Mouse (Mus musculus) cerebellum, postnatal 14 days (tissue): ENCODE results near the gene Rnf2.
"Not testable (repeated sequence)": the region's sequence is repeated elsewhere in the genome, so short reads cannot be mapped to it uniquely, and the experiment has no call there.

Experiments
- DNase-seq, 2 experiments: peaks; one replicate each; pipeline ENCODE4 v3.0.0; 2021; ENCODE audit warnings: mixed read lengths in 2 of 2

Rnf2 gene

DNA sequence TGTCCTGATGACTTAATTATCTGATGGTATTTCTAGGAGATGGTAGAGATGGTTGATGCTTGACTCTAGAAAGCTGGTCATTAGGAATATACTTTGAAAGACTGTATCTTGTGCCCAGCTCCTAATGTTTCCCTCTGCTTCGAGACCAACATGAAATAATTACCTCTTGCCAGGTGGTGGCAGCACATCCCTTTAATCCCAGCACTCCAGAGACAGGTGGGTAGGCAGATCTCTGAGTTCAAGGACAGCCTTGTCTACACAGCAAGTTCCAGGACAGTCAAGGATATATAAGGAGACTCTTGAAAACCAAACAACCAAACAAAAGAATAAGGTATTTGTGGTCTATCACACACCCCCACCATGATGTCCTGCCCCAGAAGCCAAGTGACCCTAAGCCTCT is 17.2 kb downstream of the Rnf2 start:
- DNase-seq, result peak; percentile 36 to 39

DNA sequence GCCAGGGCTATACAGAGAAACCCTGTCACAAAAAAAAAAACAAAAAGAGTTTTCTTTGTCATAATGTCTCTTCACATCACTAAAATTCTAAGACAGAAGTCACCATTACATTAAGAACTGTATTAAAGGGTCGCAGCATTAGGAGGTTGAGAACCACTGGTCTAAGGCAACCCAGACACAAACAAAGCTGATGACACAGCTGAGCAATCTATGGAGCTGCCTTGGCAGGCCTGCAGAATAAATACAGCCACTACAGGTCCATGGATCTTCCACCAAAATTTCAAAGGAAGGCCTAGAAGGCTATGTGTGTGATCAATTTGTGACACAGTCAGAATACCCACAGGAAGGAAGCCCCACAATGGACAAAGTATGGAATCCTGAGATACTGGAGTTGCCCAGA is 18.3 kb downstream of the Rnf2 start:
- no peak for DNase-seq

DNA sequence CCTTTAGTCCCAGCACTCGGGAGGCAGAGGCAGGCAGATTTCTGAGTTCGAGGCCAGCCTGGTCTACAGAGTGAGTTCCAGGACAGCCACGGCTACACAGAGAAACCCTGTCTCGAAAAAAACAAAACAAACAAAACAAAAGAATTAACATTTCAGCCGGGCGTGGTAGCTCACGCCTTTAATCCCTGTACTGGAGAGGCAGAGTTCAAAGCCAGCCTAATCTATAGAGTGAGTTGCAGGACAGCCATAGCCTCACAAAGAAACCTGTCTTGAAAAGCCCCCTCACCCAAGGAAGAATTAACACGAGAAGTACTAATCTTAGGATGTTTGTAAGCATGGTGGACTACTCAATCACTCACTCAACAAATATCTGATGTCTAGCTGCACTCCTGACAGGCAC is 28.4 kb downstream of the Rnf2 start:
- not testable (repeated sequence) for DNase-seq

DNA sequence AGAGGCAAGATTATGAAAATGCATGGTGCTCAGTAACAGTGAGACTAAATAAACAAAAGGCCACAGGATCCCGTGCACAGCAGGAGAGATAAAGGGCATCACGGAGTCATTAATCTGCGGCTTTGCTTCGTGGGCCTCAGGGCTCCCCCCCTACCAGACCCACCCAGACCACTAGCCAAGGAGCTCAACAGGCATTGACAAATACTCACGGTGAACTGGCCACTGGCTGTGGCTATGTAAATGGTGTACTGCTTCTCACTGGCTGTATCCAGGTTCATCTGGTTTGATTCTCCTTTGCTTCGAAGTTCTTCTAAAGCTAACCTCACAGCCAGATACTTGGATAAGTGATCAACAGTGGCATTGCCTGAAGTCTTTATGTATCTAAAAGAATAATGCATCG is 29.3 kb downstream of the Rnf2 start:
- no peak for DNase-seq

DNA sequence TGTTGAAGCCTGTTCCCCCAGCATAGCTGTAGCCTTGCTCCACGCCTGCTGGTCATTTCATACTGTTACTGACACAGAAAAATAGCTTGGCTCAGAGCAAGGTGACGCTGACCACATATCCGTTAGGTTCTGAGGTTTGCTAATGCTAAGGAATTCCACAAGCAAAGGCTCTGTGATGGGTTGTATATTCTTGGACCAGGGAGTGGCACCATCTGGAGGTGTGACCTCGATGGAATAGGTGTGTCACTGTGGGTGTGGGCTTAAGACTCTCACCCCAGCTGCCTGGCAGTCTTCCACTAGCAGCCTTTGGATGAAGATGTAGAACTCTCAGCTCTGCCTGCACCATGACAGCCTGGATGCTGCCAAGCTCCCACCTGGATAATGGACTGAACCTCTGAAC is 34.2 kb downstream of the Rnf2 start:
- DNase-seq, result peak; percentile 15 to 36

DNA sequence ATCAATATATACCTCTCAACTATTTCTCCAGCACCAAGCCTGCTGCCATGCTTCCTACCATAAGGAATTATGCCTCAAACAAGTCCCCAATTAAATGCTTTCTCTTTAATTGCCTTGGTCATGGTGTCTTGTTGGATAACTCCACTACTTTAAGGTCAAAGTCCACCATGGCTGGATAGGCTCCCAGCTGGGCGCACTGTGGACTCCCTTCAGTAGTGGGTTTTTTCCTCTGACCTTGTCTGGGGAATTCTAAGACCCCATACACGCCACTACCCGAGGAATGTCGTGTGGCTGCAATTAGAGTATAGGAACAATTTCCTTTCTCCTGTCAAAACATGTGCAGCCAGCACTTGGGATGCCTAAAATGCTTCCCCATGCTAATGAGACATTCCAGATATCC is 35.8 kb downstream of the Rnf2 start:
- DNase-seq, result no peak

DNA sequence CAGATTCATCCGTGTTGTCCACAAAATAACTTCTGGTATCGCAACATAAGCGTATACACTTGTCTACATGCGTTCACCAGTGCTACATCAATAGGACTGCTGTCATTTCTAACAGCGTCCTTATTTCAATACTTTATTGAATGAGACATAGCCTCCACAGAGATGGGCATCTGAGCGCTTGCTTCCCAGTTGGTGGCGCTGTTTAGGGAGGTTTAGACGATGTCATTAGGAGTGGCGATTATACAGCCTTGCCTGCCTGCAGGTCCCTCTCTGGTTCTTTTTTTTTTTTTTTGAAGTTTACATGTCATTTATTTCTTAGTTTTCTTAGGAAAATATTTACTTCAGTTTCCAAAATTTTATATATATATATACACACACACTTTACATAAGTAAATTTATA is 39.5 kb downstream of the Rnf2 start:
- DNase-seq, result peak; percentile 19 to 42

DNA sequence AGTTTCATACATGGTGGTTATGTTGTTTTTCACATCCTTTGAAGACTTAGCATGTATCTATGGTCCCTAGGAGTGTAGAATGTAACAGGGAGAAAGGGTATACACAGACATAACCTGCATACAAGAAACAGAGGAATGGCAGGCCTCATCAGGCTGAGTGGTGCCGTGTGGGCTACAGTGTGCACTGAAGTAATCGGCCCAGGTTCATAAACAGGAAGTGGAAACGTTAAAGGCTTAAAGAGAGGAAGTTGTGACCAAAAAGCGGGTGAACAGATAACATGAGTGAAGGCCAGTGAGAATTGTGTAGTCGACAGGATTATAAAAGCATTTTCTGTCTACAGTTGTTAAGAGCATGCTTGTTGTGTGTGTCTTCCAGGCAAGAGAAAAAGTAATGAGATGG is 43.7 kb downstream of the Rnf2 start:
- no peak for DNase-seq

DNA sequence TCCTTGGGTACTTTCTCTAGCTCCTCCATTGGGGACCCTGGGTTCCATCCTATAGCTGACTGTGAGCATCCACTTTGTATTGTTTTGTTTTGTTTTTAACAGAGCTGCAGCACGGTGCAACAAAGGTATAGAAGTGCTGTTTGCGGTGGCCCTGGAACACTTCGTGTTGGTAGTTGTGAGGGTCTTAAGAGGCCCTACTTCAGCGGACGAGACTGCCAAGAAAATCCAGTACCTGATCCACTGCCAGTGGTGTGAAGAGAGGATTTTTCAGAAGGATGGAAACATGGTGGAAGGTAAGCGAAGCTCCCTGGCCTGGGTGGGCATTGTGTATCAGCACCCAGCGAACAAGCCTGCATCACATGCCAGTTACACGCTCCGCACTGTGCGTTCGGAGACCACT is 48.8 kb downstream of the Rnf2 start:
- no peak for DNase-seq

DNA sequence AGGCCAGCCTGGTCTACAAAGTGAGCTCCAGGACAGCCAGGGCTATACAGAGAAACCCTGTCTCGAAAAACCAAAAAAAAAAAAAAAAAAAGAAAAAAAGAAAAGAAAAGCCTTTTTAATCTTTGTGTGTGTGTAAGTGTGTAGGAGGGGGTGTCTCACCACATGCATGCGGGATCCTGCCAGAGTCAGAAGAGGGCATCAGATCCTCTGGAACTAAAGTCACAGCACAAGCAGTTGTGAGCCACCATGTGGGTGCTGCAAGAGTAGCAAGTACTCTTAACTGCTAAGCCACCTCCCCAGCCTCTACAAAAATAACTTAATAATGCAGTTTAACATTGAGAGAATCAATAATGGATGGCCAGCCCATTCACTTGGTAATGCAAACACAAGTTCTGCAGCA is 49.9 kb downstream of the Rnf2 start:
- DNase-seq, result no peak

DNA sequence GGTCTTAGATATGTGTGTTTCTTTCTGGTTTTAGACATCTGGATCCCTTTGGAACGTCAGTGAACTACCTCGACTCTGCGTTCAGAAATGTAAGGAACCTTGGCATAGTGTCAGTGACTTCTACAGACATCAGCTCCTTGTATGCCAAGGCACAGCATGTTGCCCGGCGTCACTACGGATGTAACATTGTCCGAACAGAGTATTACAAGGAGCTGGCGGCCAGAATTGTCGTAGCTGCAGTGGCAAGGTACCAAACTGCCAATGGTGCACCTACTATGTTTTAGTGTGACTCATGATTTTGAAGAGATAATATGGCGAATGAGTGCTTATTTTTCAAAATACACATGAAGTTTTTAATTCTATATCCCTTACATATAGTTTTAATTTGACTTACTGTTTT is 50.9 kb downstream of the Rnf2 start:
- DNase-seq, result peak; percentile 35 to 41

DNA sequence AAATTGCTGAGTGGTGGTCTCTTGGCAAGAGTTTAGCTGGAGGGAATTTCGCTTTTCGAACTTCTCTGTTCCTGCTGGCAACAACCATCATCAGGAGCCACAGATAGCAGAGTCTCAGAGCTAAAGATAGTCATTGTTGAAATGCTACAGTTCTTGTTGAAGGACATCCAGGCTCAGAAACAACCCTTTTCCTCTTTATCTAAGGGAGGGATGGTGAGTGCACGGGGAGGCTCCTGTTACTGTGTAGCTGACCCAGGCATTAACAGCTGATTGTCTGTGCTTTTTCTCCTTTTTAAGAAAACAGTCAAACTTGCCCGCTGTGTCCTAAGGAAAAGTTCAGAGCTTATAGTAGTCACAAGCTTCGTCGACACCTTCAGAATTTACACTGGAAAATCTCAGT is 65.3 kb downstream of the Rnf2 start:
- no peak for DNase-seq

DNA sequence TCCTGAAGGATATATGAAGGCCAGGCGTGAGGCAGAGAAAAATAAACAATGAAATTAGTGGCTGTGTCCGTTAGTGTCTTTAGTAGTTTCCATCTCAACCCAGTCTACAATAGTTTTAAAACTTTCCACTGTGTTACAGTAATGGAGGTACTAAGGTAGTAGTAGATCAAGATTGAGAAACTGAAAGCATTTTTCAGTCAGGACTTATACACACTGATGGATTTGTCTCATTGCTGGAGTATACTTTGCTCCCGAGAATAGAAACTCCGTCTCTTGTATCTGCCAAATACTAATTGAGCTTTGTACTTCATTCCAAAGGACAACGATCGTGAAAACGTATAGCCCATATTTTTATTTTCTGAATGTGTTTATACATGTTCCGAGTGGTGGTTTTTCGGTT is 71.4 kb downstream of the Rnf2 start:
- DNase-seq, result no peak

DNA sequence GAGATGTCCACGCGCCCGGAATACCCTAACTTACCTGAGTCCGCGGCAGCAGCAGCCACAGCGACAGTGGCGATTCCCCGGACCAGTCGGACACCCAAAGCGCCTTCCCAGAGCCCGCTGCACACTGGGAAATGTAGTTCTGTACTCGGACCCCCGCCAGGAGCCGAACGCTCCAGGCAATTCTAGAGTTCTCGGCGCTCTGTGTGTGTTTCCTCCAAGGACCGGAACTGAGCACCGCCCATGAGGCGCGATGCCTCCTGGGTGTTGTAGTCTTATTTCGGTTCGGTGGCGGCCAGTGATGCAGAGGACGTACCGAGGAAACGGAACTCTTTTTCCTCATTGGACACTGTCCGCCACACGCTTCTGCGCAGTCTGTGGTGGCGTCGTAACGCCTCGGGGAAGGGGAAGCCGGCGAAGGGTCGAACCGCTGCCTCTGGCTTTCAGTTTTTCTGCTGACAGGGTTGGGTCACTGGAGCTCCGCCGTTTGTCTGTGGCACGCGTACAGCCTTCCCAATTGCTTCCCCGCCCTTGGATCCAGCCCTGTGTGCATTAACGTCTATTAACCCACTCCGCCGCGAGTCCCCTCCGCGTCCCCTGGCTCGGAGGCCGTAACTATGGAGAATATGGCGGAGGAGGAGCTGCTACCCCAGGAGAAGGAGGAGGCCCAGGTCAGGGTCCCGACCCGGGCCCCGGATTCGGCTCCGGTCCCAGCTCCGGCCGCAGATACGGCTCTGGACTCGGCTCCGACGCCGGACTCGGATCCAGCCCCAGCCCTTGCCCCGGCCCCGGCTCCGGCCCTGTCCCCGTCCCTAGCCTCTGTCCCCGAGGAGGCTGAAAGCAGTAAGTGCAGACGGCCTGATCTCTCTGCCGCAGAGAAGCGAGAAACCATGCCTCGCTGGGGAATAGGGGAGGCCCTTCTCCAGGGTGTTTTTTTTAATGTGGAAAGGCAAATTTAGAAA is 72.2 kb downstream of the Rnf2 start, which contains the start of the genes Swt1 and Trmt1l:
TSS of gene Swt1 (minus strand) at position 193 of the 959 bp plus-strand sequence.
TSS of gene Trmt1l (plus strand) at position 280 of the 959 bp plus-strand sequence.
- peak; percentile 99 to 100 for DNase-seq

DNA sequence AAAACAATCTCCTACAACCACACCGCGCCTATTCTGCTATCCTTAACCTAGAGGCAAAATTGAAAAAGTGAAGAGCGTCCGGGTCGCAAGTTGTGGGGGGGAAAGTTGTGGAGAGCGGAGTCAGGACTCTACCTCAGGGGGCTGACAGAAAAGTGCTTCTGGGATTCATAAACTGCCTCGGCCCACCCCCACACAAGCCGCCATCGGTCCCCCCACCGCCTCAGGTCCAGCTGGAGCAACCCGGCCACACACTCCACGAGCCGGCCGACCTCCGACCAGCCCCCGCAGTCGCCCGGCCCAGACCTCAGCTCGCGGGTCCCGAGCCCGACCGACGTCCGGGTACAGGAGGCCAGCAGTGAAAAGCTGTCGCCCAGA is 72.9 kb downstream of the Rnf2 start:
- DNase-seq, result no peak

DNA sequence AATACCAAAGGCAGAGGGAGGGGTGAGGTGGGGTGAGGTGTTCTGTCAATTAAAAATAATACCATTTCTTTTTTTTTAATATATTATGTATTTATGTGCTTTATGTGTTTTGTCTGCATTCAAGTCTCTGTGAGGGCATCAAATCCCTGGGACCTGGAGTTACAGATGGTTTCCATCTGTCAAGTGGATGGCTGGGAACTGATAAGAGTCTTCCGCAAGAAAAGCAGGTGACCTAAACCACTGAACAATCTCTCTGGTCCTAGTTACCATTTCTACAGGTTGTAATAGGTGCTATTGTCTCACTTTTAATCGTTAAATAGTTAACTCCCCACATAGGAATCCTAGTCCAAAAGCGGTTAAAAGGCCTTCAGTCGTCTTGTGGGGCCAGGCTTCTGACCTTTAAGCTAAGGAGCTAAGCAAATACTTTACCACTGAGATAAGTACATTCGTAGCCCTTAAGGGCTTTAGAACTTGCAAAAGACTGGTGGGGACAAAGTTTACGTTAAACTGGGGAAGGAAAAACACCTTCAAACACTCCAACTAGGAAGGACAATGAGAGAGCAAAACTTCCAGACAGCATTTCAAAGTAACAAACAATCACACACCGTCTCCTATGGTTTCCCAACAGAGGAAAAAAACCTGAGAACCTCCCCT is 73.7 kb downstream of the Rnf2 start:
- no peak for DNase-seq

DNA sequence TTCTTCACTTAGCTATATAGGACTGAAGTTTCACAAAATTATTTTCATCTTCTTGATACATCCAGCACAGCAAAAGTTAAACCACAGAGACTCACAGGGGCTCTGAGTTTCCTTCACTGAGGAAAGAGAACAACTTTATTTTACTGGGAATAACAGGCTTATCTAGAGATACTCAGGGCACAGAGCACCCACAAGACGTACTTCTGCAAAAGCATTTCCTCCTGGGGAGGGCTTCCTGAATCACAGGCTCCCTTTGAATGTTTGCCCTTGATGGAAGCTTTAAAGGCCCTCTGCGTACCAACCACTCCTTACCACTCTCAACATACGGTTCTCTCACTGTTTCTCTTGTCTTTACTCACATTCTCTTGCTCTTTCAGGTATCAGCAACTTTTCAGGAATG is 78.6 kb downstream of the Rnf2 start:
- DNase-seq, result no peak

DNA sequence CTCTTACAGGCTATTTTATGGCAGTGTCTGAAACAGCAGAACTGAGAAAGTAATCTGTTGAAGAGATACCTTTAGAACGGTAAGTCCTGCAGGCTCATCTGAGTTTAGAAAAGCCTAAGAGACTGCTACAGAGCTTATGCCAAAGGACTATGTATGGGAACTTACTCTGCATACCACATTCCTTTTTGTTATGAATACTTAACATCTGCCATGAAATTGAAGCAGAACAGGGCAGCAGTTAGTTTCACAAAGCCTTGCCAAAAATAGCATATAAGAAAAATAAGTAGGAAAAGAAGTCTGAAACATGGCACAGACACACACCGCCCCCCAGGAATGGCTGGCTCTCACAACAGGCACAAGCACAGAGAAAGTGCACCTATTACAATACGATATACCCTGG is 90.9 kb downstream of the Rnf2 start:
- no peak for DNase-seq
